Mouse (Mus musculus): ENCODE measurements around the gene L1td1. TPM values are rescaled to one million over a fixed set of nuclear protein-coding genes. Genes with fewer than 3 reads are reported as not detected.

L1td1 gene
- total and polyA plus RNA-seq, 3 experiments: not detected

- no peaks in the 10 kb centered on the region for H3K9me3 ChIP-seq (replicated peaks; ENCODE audit: insufficient read depth, low read length)
- no peak overlapping the region for H3K4me3 ChIP-seq (ENCODE audit: control insufficient read depth in 1 of 2, insufficient read depth in 1 of 2, low read depth in 2 of 2, low read length in 2 of 2)
- TF ChIP-seq SIN3A (IDR thresholded peaks at IDR 0.05; ENCODE audit: low read length) (no peak), JUND (IDR thresholded peaks at IDR 0.05; ENCODE audit: low read depth, low read length) (no peak), ELF1 (IDR thresholded peaks at IDR 0.05; ENCODE audit: low read depth, low read length) (no peak), ZC3H11A (IDR thresholded peaks at IDR 0.05; ENCODE audit: low read depth, low read length) (no peak), RCOR1 (IDR thresholded peaks at IDR 0.05; ENCODE audit: low read depth, low read length) (no peak), CHD2 (IDR thresholded peaks at IDR 0.05; ENCODE audit: low read length) (no peak), MAZ (IDR thresholded peaks at IDR 0.05; ENCODE audit: low read depth, low read length) (no peak), RAD21 (IDR thresholded peaks at IDR 0.05; ENCODE audit: low read depth, low read length) (no peak), MYB (IDR thresholded peaks at IDR 0.05; ENCODE audit: low read depth, low read length) (no peak), CTCF (IDR thresholded peaks at IDR 0.05 in 2 of 3, conservative IDR thresholded peaks at IDR 0.05 in 1 of 3; ENCODE audit: control insufficient read depth in 1 of 3, insufficient read depth in 1 of 3, low read depth in 2 of 3, low read length in 3 of 3, poor library complexity in 1 of 3, severe bottlenecking in 1 of 3) (no peak), POLR2AphosphoS5 (IDR thresholded peaks at IDR 0.05; ENCODE audit: borderline replicate concordance, low read depth, low read length) (no peak), KAT2A (conservative IDR thresholded peaks at IDR 0.05; ENCODE audit: low read depth, low read length) (no peak), ZMIZ1 (IDR thresholded peaks at IDR 0.05; ENCODE audit: low read depth, low read length) (no peak)
- no peaks in the 10 kb centered on the region for H3K27me3 ChIP-seq (ENCODE audit: control insufficient read depth in 1 of 2, insufficient read depth in 2 of 2, low read length in 2 of 2)
- no peak for DNase-seq (ENCODE audit: low read depth, low spot score)
- no peaks in the 10 kb centered on the region for H3K79me2 ChIP-seq (ENCODE audit: control insufficient read depth, insufficient read depth, low read length, poor library complexity)
- no peak overlapping the region for H3K27ac ChIP-seq (ENCODE audit: control insufficient read depth, low read depth, low read length)
- H3K36me3 ChIP-seq (ENCODE audit: control insufficient read depth in 1 of 2, insufficient read depth in 2 of 2, low read length in 2 of 2): no peaks in the 10 kb centered on the region
- no peak overlapping the region for H3K9ac ChIP-seq (ENCODE audit: control insufficient read depth, low read depth, low read length, poor library complexity, severe bottlenecking)
- H3K4me1 ChIP-seq (ENCODE audit: control insufficient read depth in 1 of 2, insufficient read depth in 2 of 2, low read length in 2 of 2): no peaks in the 10 kb centered on the region
These were observed 893 bp downstream of the L1td1 start for GRCm38 (mm10) chr4:98727295-98727958.

DNA sequence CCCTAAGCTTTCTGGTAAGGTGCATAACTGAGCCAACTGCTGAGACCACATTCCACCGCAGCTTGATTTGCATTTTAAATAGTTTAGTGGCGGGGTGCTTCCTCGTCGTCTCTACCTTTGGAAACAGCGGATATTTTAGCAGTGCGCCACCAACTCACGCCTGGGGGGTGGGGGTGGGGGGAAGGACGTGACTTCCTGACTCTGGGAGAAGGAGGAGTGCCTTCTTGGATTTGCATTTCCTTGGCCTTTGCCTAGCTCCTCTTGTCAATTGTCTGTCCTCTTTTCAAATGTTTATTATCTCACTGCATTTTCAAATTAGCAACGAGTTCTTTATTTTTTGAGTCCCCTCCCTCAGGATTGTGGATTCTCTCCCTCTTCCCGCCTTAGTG is 1.4 kb downstream of the L1td1 start:
- H3K27me3 ChIP-seq (ENCODE audit: control insufficient read depth in 1 of 2, insufficient read depth in 2 of 2, low read length in 2 of 2): no peaks in the 10 kb centered on the region
- DNase-seq (ENCODE audit: low read depth, low spot score): no peak
- H3K79me2 ChIP-seq (ENCODE audit: control insufficient read depth, insufficient read depth, low read length, poor library complexity): no peaks in the 10 kb centered on the region
- no peak for TF ChIP-seq JUND (IDR thresholded peaks at IDR 0.05; ENCODE audit: low read depth, low read length)
- TF ChIP-seq ZC3H11A (IDR thresholded peaks at IDR 0.05; ENCODE audit: low read depth, low read length): no peak
- TF ChIP-seq MEF2A (IDR thresholded peaks at IDR 0.05; ENCODE audit: extremely low read depth, insufficient replicate concordance, low read depth, low read length, poor library complexity, severe bottlenecking): no peak
- no peak for TF ChIP-seq TAL1 (IDR thresholded peaks at IDR 0.05; ENCODE audit: low read length)
- no peak for TF ChIP-seq TBP (IDR thresholded peaks at IDR 0.05; ENCODE audit: low read depth, low read length)
- TF ChIP-seq POLR2A (IDR thresholded peaks at IDR 0.05; ENCODE audit: control insufficient read depth in 1 of 2, insufficient read depth in 1 of 2, low read depth in 1 of 2, low read length in 2 of 2, poor library complexity in 1 of 2): no peak
- no peak for TF ChIP-seq ZKSCAN1 (IDR thresholded peaks at IDR 0.05; ENCODE audit: low read depth, low read length)
- TF ChIP-seq MAX (IDR thresholded peaks at IDR 0.05; ENCODE audit: low read length): no peak
- no peak for TF ChIP-seq ELF1 (IDR thresholded peaks at IDR 0.05; ENCODE audit: low read depth, low read length)
- no peak for TF ChIP-seq GATA1 (IDR thresholded peaks at IDR 0.05; ENCODE audit: low read depth, low read length)
- no peak for TF ChIP-seq TCF12 (IDR thresholded peaks at IDR 0.05; ENCODE audit: low read depth, low read length)
- TF ChIP-seq HCFC1 (IDR thresholded peaks at IDR 0.05; ENCODE audit: low read depth, low read length): no peak
- TF ChIP-seq MYB (IDR thresholded peaks at IDR 0.05; ENCODE audit: low read depth, low read length): no peak
- H3K27ac ChIP-seq (ENCODE audit: control insufficient read depth, low read depth, low read length): no peak overlapping the region
- no peaks in the 10 kb centered on the region for H3K9me3 ChIP-seq (replicated peaks; ENCODE audit: insufficient read depth, low read length)
- no peaks in the 10 kb centered on the region for H3K4me1 ChIP-seq (ENCODE audit: control insufficient read depth in 1 of 2, insufficient read depth in 2 of 2, low read length in 2 of 2)
- H3K36me3 ChIP-seq (ENCODE audit: control insufficient read depth in 1 of 2, insufficient read depth in 2 of 2, low read length in 2 of 2): no peaks in the 10 kb centered on the region
- no peak overlapping the region for H3K4me3 ChIP-seq (ENCODE audit: control insufficient read depth in 1 of 2, insufficient read depth in 1 of 2, low read depth in 2 of 2, low read length in 2 of 2)
- no peak overlapping the region for H3K9ac ChIP-seq (ENCODE audit: control insufficient read depth, low read depth, low read length, poor library complexity, severe bottlenecking)
